Mouse (Mus musculus): ENCODE measurements at regions not wholly inside any gene's neighbourhood (a gene's known extent, or its start where the extent isn't known, plus 50 kb on each side); places are given as distances from the start of the nearest gene placed in this dataset.

GRCm38 (mm10) chr2:123023918-123024317, 258.9 kb downstream of the Sqor start:
- DNase-seq (ENCODE audit: low spot score in 2 of 2) = peak; percentile 39

- no peak for DNase-seq (ENCODE audit: low spot score in 2 of 2)
These were observed 259.3 kb downstream of the Sqor start for GRCm38 (mm10) chr2:123024380-123024779.

GRCm38 (mm10) chr2:123024976-123025585, 260.0 kb downstream of the Sqor start:
- DNase-seq (ENCODE audit: low spot score in 2 of 2) = no peak

GRCm38 (mm10) chr2:123047321-123047720, 282.3 kb downstream of the Sqor start:
- DNase-seq (ENCODE audit: low spot score in 2 of 2) = no peak

- no peak for DNase-seq (ENCODE audit: low spot score in 2 of 2)
These were observed 299.6 kb downstream of the Sqor start for GRCm38 (mm10) chr2:123064648-123065047.

GRCm38 (mm10) chr2:123068809-123069208, 303.8 kb downstream of the Sqor start:
- DNase-seq (ENCODE audit: low spot score in 2 of 2) = no peak

GRCm38 (mm10) chr2:123072653-123073052, 307.6 kb downstream of the Sqor start:
- no peak for DNase-seq (ENCODE audit: low spot score in 2 of 2)

GRCm38 (mm10) chr2:123073476-123074085, 308.5 kb downstream of the Sqor start:
- no peak for DNase-seq (ENCODE audit: low spot score in 2 of 2)

GRCm38 (mm10) chr2:123092726-123093125, 327.7 kb downstream of the Sqor start:
- no peak for DNase-seq (ENCODE audit: low spot score in 2 of 2)

GRCm38 (mm10) chr2:123103530-123103929, 338.5 kb downstream of the Sqor start:
- no peak for DNase-seq (ENCODE audit: low spot score in 2 of 2)

- DNase-seq (ENCODE audit: low spot score in 2 of 2) = no peak
These were observed 366.5 kb downstream of the Sqor start for GRCm38 (mm10) chr2:123131496-123131895.

- DNase-seq (ENCODE audit: low spot score in 2 of 2) = no peak
These were observed 388.1 kb downstream of the Sqor start for GRCm38 (mm10) chr2:123153170-123153569.

GRCm38 (mm10) chr2:123165384-123165783, 400.3 kb downstream of the Sqor start:
- no peak for DNase-seq (ENCODE audit: low spot score in 2 of 2)

GRCm38 (mm10) chr2:123170611-123171010, 405.6 kb downstream of the Sqor start:
- DNase-seq (ENCODE audit: low spot score in 2 of 2) = no peak

- no peak for DNase-seq (ENCODE audit: low spot score in 2 of 2)
These were observed 417.2 kb downstream of the Sqor start for GRCm38 (mm10) chr2:123182208-123182607.

GRCm38 (mm10) chr2:123190795-123191582, 426.0 kb downstream of the Sqor start:
- DNase-seq (ENCODE audit: low spot score in 2 of 2) = no peak

- DNase-seq (ENCODE audit: low spot score in 2 of 2) = peak in 1 of 2 experiments; percentile 10
These were observed 429.5 kb downstream of the Sqor start for GRCm38 (mm10) chr2:123194533-123194932.

All from frontal cortex, postnatal 14 days (tissue).